Mouse (Mus musculus) thymus, adult 2 months (tissue): Measurements from ENCODE around the gene A1cf. TPM values are rescaled to one million over a fixed set of nuclear protein-coding genes. Genes with fewer than 3 reads are reported as not detected.

Experiments used
- DNase-seq: peaks from one replicate; pipeline ENCODE4 v3.0.0; 2021
- H3K27ac ChIP-seq: fragments of 200-500 bp; 2 replicates; pipeline ENCODE4 v1.5.1; 2012; ENCODE audit warnings: low read length, control low read depth; ENCODE audit not compliant: control insufficient read depth, insufficient read depth
- H3K27me3 ChIP-seq: fragments of 200-500 bp; 2 replicates; pipeline ENCODE4 v1.6.1; 2012; ENCODE audit warnings: mild to moderate bottlenecking, low read length, moderate library complexity, mixed read lengths; ENCODE audit not compliant: control insufficient read depth, insufficient read depth
- H3K36me3 ChIP-seq: fragments of 200-500 bp; 2 replicates; pipeline ENCODE4 v1.6.1; 2012; ENCODE audit warnings: mild to moderate bottlenecking, low read length, moderate library complexity; ENCODE audit not compliant: control insufficient read depth, insufficient read depth
- H3K4me1 ChIP-seq: fragments of 200-500 bp; replicated peaks from 2 replicates; pipeline ENCODE4 v1.6.1; 2012; ENCODE audit warnings: low read length; ENCODE audit not compliant: control insufficient read depth, insufficient read depth
- H3K4me3 ChIP-seq: fragments of 200-500 bp; 2 replicates; pipeline ENCODE4 v1.5.1; 2012; ENCODE audit warnings: mild to moderate bottlenecking, low read length, control low read depth, moderate library complexity; ENCODE audit not compliant: control insufficient read depth, insufficient read depth
- CTCF ChIP-seq: fragments of 200-500 bp; IDR thresholded peaks from 2 replicates; pipeline ENCODE4 v1.5.1; 2012; ENCODE audit warnings: mild to moderate bottlenecking, control low read depth, low read length, moderate library complexity, borderline replicate concordance; ENCODE audit not compliant: control insufficient read depth, poor library complexity, insufficient read depth; ENCODE audit errors: extremely low read depth
- POLR2A ChIP-seq: fragments of 200-500 bp; IDR thresholded peaks from 2 replicates; pipeline ENCODE4 v1.6.1; 2012; ENCODE audit warnings: mild to moderate bottlenecking, low read length, control low read depth, moderate library complexity; ENCODE audit not compliant: control insufficient read depth, poor library complexity, insufficient read depth; ENCODE audit errors: extremely low read depth
- WGBS: fragments of 180-500 bp; shearing (Covaris S2); methylation state at CpG from one replicate; pipeline ENCODE4 v1.1.7; 2018; 5-methylcytosine and 5-hydroxymethylcytosine counted together
- polyA plus RNA-seq: library from polyadenylated mRNA; depleted of rRNA; stranded (reverse); fragments of >200 nt; gene quantifications from 2 replicates; pipeline ENCODE4 v1.2.3, GENCODE M21; 2012

A1cf gene
- polyA plus RNA-seq, 1 experiment, result 0.08 TPM

GRCm38 (mm10) chr19:31868971-31869370 lies 407 bp downstream of the A1cf start:
- no peak for TF ChIP-seq POLR2A
- TF ChIP-seq CTCF, result no peak

GRCm38 (mm10) chr19:31871377-31871776 lies 2.8 kb downstream of the A1cf start:
- no peak for DNase-seq
- Histone ChIP-seq H3K36me3 (no peaks in the 10 kb centered on the region), H3K27me3 (no peaks in the 10 kb centered on the region), H3K4me1 (no peaks in the 10 kb centered on the region), H3K4me3 (no peak overlapping the region), H3K27ac (no peak overlapping the region)
- 90% methylated on average over 2 of the region's 2 CpGs for WGBS
- TF ChIP-seq CTCF (no peak), POLR2A (no peak)

More at GRCm38 (mm10) chr19:31868971-31869370, 407 bp downstream of the A1cf start:
- no peak overlapping the region for H3K4me3 ChIP-seq
- H3K27ac ChIP-seq, result no peak overlapping the region
- H3K4me1 ChIP-seq, result no peaks in the 10 kb centered on the region
- no peaks in the 10 kb centered on the region for H3K27me3 ChIP-seq
- DNase-seq, result no peak
- H3K36me3 ChIP-seq, result no peaks in the 10 kb centered on the region
- WGBS, result 94% methylated on average over 6 of the region's 6 CpGs

- 91% methylated on average over 4 of the region's 4 CpGs for WGBS
- Histone ChIP-seq H3K4me1 (no peaks in the 10 kb centered on the region), H3K27ac (no peak overlapping the region), H3K4me3 (no peak overlapping the region), H3K27me3 (no peaks in the 10 kb centered on the region), H3K36me3 (no peaks in the 10 kb centered on the region)
- TF ChIP-seq POLR2A (no peak), CTCF (no peak)
- DNase-seq, result no peak
Observed at GRCm38 (mm10) chr19:31877968-31878367, 9.4 kb downstream of the A1cf start.

GRCm38 (mm10) chr19:31884594-31884993 lies 16.0 kb downstream of the A1cf start:
- TF ChIP-seq CTCF (no peak), POLR2A (no peak)
- no peak overlapping the region for H3K4me3 ChIP-seq
- no peaks in the 10 kb centered on the region for H3K36me3 ChIP-seq
- H3K4me1 ChIP-seq, result no peaks in the 10 kb centered on the region
- WGBS, result 95% methylated on average over 4 of the region's 4 CpGs
- no peak for DNase-seq
- H3K27me3 ChIP-seq, result no peaks in the 10 kb centered on the region
- no peak overlapping the region for H3K27ac ChIP-seq

- Histone ChIP-seq H3K4me3 (no peak overlapping the region), H3K27me3 (no peaks in the 10 kb centered on the region), H3K36me3 (no peaks in the 10 kb centered on the region), H3K27ac (no peak overlapping the region), H3K4me1 (no peaks in the 10 kb centered on the region)
- DNase-seq, result no peak
- WGBS, result 92% methylated on average over 2 of the region's 2 CpGs
- TF ChIP-seq CTCF, result no peak
Observed at GRCm38 (mm10) chr19:31887275-31887674, 18.7 kb downstream of the A1cf start.

- H3K27me3 ChIP-seq, result no peaks in the 10 kb centered on the region
- TF ChIP-seq POLR2A (no peak), CTCF (no peak)
- no peaks in the 10 kb centered on the region for H3K36me3 ChIP-seq
- WGBS, result 85% methylated on average over 4 of the region's 4 CpGs
- DNase-seq, result no peak
- no peak overlapping the region for H3K27ac ChIP-seq
- H3K4me3 ChIP-seq, result no peak overlapping the region
- H3K4me1 ChIP-seq, result no peaks in the 10 kb centered on the region
Observed at GRCm38 (mm10) chr19:31889988-31890387, 21.4 kb downstream of the A1cf start.
